Mouse (Mus musculus) T-helper 17 cell (primary cell): Measurements from ENCODE around the gene Hnrnpf.

Experiments
- in situ Hi-C, 2 experiments: fragments of 300-600 bp; cut with MboI, MseI; formaldehyde crosslinking; loops; 1 replicate in 1 of 2; 2 replicates in 1 of 2; pipeline ENCODE4 v1.15.1; 2025; ENCODE audit warnings: high pct_unique_total_duplicates in 2 of 2

Gene Hnrnpf

DNA sequence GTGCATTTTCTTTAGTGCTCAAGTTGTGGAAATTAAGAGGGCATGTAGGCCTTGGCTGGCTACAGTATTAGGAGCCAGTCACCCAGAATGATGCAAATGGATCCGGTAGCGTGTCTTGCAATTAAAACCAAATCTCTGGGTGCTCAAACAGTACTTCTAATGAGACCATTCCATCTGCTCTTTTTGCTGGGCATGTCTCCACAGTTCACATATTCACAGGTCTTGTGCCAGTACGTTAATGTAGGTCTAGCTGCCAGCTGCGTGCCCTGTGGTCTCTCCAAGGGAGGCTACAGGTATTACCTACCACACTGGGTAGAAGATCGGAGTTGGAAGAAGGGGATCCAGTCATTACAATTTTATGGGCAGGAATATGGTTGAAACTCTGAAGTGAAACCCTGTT is 17.9 kb downstream of the Hnrnpf start:
- in situ Hi-C loops = loop anchor here in 1 of 2 experiments (5.0 kb wide), 1 partner anchor 46 kb away; no protein-coding TSS in a partner anchor

DNA sequence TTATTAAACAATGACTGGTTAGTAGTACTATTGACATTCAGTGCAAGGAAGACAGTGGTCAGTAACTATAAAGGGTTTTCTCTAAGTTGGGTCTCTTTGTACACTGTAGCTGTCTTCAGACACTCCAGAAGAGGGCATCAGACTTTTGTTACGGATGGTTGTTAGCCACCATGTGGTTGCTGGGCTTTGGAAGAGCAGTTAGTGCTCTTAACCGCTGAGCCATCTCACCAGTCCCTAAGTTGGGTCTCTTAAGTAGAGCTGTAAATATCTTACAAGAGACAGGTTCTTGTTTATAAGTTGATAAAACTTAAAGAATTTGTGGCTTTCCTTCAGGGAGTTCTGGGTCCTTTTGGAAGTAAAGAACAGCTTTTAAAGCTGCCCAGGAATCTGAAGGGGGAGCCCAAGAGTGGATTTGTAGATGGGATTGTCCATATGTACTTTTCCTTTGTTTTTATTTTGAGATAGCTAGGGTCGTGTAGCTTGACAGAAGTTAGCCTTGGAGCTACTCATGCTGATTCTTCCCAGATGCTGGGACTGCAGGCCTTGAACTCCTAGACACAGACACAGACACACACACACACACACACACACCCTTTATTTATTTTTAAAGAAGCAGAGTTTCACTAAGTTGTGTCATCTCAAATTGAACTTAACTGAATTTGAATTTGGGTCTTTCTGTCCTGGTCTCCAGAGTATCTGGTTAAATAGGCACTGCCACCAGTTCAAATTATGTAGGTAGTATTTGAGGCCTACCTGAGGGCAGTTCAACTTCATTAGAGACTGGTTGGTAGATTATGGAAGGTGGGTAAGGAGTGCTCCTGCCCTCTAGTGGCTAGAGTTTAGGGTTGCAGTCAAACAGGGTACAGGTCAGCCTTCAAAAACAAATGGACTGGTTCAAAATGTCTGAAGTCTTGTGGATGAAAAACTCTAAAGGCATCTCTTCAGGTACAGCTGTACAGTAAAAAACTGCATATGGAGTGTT is 20.8 kb downstream of the Hnrnpf start:
- in situ Hi-C loops = no loop called here

DNA sequence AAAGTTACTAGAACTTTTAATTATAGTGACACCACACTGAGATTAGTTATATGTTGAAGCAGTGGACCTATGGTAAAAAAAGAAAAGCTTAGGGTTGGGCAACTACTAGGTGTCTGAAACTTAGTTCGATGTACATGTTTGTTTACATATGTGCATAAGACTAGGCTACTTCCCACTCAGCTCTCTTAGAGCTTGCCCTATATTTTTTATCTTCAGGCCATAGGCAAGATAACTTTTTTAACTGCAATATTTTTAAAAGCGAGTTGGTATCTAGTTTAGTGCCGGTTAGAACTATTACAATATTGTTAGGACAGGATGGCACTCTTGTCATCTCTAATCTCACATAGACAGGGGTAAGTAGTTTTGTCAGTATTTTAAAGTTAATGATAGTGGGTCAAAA is 21.9 kb downstream of the Hnrnpf start:
- in situ Hi-C loops = no loop called here

DNA sequence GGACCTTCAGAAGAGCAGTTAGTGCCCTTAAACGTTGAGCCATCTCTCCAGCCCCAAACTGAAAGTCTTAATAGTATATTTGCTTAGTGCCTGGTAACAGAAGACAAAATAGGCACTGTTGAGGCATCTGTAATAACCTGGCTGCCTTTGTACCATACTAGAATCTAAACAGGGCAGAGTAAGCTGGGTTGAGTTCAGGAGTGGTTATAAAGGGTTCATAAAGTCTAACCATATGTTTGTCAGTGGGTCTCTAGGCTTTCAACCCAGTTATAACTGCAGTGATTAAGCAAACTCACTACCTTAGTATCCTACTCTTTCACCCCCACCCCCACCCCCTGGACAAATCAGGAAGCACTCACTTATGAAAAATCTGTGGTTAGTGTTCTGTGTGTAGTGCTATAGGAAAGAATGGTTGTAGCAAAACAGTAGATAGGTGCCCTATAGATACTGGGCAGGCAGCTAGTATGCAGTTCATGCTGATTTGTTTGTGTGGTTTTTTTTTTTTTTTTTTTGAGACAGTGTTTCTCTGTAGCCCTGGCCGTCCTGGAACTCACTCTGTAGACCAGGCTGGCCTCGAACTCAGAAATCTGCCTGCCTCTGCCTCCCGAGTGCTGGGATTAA is 26.9 kb downstream of the Hnrnpf start:
- in situ Hi-C loops = no loop called here

DNA sequence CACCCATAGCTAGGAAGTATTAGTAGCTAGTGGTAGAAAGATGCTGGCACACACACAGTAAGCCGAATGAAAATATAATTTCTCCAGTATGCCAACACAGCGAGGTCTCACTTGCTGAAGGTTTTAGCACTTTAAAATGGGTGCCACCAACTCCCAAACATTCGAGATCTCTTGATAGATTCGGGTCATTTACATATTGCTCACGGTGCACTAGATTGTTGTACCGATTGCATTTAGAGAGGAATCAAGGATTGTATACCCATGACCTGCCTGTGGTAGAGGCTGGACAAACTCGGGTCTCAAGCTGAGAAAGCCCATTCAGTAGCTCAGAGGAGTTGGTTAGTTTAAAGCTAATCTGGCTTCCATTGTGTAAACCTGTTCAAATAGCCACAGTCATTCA is 27.8 kb downstream of the Hnrnpf start:
- in situ Hi-C loops = no loop called here

DNA sequence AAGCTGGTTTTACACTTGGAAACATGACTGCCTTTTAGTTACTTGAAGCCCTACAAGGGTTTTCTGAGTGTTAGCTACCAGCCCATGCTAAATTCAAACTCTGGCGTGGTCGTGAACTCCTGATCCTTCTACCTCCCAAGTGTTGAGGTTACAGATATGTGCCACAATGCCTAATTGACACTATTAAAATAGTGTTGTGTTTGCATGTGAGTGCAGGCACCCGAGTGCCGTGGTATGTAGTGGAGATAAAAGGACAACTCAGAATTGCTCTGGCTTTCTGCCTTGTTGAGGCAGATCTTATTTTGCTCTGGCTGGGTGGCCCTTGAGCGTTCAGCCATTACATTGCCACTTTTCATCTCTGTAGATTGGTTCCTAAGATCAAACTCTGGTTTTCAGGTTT is 28.6 kb downstream of the Hnrnpf start:
- in situ Hi-C loops = no loop called here

DNA sequence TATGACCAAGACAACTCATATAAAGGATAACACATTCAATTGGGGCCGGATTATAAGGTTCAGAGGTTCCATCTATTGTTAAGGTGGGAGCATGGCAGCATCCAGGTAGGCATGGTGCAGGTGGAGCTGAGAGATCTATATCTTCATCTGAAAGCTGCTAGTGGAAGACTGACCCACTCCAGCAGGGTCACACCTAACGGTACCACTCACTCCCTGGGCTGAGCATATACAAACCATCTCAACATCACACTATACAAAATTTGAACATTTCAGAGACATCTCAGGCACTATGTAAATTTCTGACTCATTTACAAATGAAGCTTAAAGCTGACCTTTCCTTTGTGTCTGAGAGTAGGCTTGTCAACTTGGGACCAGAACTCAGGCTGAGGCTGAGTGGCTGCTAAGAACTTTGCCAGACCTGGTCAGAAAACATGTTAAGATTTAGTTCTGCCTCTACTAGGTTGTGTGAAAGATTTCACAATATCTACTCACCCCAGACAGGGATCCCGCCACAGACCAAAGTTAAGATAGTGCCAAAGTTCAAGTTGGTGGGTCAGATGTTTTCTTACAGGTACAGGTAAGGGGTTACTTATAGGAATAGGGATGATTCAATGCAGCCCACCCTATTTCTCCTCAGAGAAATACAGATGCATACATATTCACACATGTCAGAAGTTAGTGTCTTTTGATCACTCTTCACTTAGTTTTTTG is 30.0 kb downstream of the Hnrnpf start:
- in situ Hi-C loops = loop anchor here in 1 of 2 experiments (5.0 kb wide), 1 partner anchor 83 kb away; no protein-coding TSS in a partner anchor

DNA sequence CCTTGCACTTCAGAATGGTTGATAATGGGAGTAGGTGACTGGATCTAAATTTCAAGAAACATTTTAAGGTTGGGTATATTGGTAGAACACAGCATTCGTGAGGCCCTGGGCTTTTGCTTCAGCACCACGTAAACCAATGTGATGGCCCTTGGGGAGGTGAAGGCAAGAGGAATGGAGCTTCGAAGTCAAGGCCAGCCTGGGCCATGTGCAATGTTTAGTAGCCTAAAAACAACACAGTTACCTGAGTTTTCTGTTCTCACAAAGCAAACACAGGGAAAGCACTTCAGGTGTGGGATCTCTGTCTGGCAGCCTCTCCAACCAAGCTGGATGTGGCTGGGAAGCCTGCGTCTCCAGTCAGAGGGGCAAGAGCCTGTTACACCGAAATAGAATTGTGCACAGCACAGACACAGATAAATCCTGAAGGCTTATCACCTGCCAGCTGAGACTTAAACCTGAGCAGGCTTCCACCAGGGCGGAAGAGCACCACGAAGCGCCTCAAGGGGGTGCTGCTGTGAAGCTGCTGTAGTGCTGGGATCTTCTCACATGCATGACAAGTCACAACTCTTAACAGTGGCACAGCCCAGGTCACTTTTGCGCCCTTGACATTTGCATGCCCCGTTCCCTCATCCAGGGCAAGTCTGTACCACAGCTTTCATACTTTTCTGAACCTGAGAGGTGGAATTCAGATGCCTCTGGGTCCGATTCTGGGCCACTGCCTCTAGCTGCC is 32.4 kb downstream of the Hnrnpf start:
- in situ Hi-C loops = loop anchor here in 1 of 2 experiments (5.0 kb wide), 1 partner anchor 85 kb away; no protein-coding TSS in a partner anchor

DNA sequence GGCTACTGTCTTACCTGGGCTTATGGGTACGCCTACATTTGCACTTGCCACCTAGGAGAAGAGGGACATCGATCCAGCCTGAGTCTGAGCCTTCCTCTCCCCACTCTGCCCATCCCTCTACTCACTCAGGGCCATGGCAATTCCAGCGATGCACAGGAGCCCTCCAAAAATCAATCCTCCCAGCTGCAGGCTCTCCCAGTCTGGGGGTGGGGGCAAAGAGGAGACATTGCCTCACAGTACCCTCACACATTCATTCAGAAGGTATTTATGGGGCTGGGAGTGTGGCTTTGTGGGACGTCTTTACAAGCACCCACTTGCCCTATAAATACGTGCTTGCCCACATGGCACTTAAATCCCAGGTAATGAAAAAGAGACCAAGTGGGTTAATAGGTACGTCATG is 34.2 kb downstream of the Hnrnpf start:
- in situ Hi-C loops = loop anchor here in 1 of 2 experiments (5.0 kb wide), 1 partner anchor 87 kb away; no protein-coding TSS in a partner anchor

DNA sequence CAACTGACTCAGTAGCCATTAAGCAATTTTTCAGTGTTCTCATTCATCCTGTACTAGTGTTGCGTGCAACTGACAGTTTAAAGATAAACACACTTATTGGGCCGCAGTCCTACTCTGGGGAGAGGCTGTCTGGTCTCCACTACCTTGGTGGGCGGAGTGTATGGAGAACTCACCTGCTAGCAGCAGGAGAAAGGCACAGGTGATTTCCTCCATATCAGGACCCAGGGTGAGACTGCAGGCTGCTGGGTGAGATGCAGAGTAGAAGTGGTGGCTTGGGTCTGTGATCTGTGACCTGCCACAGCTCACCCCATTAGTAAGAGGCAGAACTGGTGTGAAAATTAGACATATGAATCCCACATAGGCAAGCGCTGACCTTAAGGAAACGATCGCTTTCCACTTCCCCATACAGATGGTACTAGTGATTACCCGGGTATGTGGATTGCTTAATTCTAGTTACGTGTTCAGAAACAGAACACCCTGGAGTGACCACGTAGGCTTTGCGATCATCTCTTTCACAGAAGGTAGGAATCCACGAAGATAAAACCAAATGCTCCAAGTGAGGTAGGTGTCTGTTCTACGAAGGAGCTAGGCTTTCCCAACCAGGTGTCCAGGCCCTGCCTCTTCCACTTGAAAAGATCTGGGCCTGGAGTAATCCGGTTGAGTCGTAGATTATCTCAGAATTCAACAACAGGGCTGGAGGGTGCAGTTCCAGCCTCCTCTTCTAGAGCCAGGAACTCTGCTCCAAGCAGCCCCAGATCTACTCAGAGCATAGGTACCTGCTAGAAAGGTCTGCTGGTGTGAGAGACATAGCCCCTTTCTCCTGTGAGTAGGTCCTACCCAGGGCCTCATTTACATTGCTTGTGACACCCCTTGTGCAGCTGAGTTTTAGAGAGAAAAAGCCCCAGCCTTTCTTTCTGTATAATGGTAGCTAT is 35.8 kb downstream of the Hnrnpf start:
- in situ Hi-C loops = no loop called here

DNA sequence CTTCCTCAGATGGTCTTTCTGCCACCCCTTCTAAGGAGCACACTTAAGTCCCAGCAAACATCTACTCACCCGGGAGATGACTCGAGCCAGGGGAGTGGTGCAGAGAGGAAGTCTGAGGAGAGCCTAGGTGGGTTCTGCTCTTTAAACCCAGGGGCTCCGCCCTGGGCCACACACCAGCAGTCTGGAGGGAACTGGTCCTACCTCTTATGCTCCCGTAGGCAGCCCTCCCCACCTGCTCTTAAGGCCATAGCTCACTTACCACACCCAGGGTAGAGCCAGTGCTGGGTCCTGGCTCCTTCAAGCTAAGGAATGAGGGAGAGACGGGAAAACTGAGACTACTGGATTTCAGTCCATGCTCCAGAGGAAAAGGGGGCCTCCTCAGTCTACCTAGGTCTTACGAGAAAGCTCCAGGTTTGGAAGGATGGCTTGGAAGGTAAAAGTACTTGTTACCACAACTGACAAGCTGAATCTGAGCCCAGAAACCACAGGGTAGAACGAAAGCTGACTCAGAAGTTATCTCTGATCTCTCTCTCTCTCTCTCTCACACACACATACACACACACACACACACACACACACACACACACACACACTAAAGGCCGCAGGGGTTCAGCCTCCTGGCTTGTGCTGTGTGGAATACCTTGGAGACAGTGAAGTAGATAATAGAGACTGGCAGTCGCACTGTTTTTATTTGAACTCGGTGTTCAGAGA is 37.3 kb downstream of the Hnrnpf start, which contains the start of gene Fxyd4:
TSS of gene Fxyd4 (minus strand) at position 471 of the 711 bp plus-strand sequence.
- in situ Hi-C loops = no loop called here

DNA sequence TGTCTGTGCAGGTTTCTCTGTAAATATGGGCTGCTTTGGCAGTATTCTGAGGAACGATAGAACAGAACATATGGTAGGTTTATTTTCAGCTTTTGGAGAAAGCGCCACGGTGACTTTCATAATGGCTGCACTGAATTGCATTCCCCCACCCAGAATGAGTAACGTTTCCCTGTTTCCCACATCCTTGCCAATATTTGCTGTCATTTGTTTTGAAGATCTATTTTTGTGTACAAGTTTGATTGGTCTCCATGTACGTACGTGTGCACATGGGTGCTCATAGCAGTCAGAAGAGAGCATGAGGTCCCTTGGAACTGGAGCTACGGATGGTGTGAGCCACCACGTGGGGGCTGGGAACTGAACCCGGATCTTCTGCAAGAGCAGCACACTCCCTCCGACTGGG is 38.8 kb downstream of the Hnrnpf start:
- in situ Hi-C loops = no loop called here

DNA sequence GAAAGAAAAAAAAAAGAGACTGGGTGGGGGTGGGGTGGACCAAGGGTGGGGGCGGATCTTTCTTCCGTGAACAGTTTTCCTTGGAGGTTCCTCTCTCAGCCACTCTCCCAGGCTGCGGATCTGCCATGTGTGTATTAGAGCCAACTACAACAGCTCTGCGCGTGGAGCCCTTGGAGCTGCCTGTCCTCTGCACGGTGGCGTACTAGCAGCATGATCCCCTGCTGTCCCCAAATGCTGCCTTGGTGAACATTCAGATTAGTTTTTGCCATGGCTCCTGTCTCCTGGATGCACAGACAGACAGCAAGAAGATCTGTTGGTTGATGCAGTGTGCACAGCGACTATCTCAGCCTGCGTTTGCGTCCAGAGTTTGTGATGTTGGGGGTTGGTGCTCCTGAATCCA is 42.6 kb downstream of the Hnrnpf start:
- in situ Hi-C loops = no loop called here

DNA sequence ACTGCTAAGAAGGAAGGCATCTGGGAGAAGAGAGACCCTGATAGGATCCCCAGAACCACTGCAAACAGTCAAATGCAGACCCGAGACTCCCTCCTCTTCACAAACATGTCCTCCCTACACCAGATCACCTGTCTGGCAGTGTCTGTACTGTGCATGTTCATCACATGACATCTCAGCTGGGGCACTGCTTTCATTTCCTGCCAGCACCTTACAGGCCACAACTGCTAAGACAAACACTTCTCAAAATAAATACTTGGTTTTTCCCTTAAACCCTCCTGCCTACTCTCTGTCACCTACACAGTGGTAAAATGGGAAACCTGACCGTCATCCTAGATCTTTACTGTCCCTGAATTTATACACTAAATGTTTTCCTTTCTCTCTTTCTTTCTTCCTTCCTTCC is 43.8 kb downstream of the Hnrnpf start:
- in situ Hi-C loops = no loop called here

DNA sequence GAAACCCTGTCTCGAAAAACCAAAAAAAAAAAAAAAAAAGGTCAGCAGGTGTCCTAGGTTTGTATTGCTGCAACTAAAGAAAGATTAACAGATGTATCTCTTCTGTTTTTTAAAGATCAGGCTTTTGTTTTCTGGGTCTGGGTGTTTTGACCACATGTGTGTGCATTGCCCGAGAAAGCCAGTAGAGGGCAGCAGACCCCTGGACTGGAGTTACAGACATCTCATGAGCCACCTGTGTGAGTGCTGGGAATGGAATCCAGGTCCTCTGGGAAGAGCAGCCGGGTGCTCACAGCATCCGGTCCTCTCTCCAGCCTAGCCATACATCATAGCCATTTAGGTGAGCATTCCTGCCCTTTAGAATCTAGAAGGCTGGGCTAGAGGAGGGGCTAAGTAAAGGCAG is 52.2 kb downstream of the Hnrnpf start:
- in situ Hi-C loops = loop anchor here in 1 of 2 experiments (5.0 to 25.0 kb wide), 2 partner anchors 665 to 1165 kb away; no protein-coding TSS in a partner anchor

DNA sequence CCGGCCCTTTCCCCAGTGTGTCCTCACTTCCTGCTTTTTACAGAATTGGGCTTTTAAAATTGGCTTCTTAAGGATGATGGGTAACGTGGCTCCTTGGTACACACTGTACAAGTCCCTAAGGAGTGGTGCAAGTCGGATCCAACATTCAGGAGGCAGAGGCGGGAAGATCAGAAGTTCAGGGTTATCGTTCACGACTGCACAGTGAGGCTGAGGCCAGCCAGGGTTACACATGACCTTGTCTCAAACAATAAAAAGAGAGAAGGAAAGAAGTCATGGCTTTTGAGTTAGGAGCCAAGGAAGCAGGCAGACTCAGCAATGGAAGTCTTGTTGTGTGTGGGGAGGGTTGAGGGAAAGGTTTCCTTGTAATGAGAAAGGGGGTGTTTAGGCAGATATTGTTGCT is 56.0 kb downstream of the Hnrnpf start:
- in situ Hi-C loops = loop anchor here in 1 of 2 experiments (25.0 kb wide), 1 partner anchor 1169 kb away; no protein-coding TSS in a partner anchor

DNA sequence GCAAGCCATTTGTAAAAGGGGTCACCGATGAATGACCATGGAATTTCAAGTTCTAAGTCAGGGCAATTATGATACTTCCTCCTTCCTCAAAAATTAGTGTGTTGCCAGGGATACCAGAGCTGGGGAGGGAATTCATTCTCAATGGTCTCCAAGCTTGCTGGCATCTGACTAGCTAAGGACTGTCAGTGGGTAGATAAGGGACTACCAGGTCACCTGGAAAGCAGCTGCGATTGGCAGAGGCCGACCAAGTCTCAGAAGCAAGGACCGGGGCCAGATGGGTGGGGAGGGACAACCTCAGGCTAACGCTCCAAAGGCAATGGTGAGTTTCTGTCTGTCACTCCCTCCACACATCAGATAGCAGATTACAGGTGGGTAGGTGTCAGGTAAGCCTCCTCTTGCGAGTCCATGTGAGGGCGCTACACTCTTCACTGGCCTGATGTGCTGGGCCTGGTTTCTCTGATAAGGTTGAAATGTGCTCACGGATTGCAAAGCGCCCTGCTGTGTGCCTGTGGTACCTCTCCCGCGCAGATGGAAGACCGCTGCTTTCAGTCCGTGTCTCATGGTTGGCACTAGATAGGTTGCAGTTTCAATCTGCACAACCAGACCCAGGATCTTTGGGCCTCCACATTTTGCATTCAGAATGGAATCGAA is 56.9 kb downstream of the Hnrnpf start:
- in situ Hi-C loops = loop anchor here in 1 of 2 experiments (25.0 kb wide), 1 partner anchor 1170 kb away; no protein-coding TSS in a partner anchor

DNA sequence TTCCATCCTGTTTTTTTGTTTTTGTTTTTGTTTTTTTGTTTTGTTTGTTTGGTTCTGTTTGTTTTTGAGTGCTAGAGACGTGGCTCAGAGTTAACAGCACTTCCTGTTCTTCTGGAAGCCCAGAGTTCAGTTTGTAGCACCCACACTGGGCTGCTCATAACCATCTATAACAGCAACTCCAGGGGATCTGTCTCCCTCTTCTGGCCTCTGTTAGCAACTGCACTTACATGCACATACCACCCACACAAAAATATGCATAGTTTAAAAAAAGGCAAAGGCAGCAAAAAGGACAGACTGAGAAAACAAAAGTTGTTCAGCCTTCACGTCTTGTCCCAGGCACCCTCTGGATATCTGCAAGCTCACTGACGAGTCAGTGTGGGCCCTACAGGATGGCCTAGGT is 63.1 kb downstream of the Hnrnpf start:
- in situ Hi-C loops = loop anchor here in 1 of 2 experiments (25.0 kb wide), 1 partner anchor 1176 kb away; no protein-coding TSS in a partner anchor
